Mouse (Mus musculus): ENCODE measurements around the gene Gm10718. TPM values are rescaled to one million over a fixed set of nuclear protein-coding genes. Genes with fewer than 3 reads are reported as not detected.
A peak's percentile ranks its signal among the peaks of the same experiment; 100 is the strongest.
"Not testable (repeated sequence)": the region's sequence is repeated elsewhere in the genome, so short reads cannot be mapped to it uniquely, and the experiment has no call there.

The Gm10718 gene
- polyA plus RNA-seq, 1 experiment from 2014 or later, result not detected

GRCm38 (mm10) chr9:3027200-3027599, 3.9 kb downstream of the Gm10718 start:
- H3K4me1 ChIP-seq (replicated peaks); H3K9ac ChIP-seq; H3K36me3 ChIP-seq; H3K9me3 ChIP-seq (replicated peaks); H3K4me2 ChIP-seq; H3K4me3 ChIP-seq; ATAC-seq (ENCODE audit: insufficient number of reproducible peaks, low FRiP score); H3K27me3 ChIP-seq (replicated peaks); H3K27ac ChIP-seq (ENCODE audit: poor library complexity, severe bottlenecking): not testable (repeated sequence)
- 66% methylated on average over 9 of the region's 9 CpGs for WGBS

- H3K36me3 ChIP-seq, H3K9ac ChIP-seq: not testable (repeated sequence)
Observed at GRCm38 (mm10) chr9:3029276-3030000, 6.1 kb downstream of the Gm10718 start.

GRCm38 (mm10) chr9:3030677-3031318, 7.5 kb downstream of the Gm10718 start:
- H3K9me3 ChIP-seq (replicated peaks); H3K4me1 ChIP-seq (replicated peaks); H3K9ac ChIP-seq; H3K4me3 ChIP-seq; H3K27me3 ChIP-seq (replicated peaks); H3K36me3 ChIP-seq; H3K27ac ChIP-seq (ENCODE audit: poor library complexity, severe bottlenecking); H3K4me2 ChIP-seq: not testable (repeated sequence)
- 52% methylated on average over 3 of the region's 10 CpGs for WGBS
- ATAC-seq (ENCODE audit: insufficient number of reproducible peaks, low FRiP score), result peak; percentile 38; the same call in 1 of the 2 replicates

More at GRCm38 (mm10) chr9:3029276-3030000, 6.1 kb downstream of the Gm10718 start:
- not testable (repeated sequence) for H3K4me3 ChIP-seq; ATAC-seq (ENCODE audit: insufficient number of reproducible peaks, low FRiP score); H3K27me3 ChIP-seq (replicated peaks); H3K27ac ChIP-seq (ENCODE audit: poor library complexity, severe bottlenecking); H3K4me1 ChIP-seq (replicated peaks); H3K9me3 ChIP-seq (replicated peaks); H3K4me2 ChIP-seq
- 58% methylated on average over 14 of the region's 16 CpGs for WGBS

GRCm38 (mm10) chr9:3034299-3034698, 11.0 kb downstream of the Gm10718 start, which contains the start of gene Gm17535:
Gm17535 (plus strand) TSS chr9:3034599.
- not testable (repeated sequence) for H3K9me3 ChIP-seq (replicated peaks); H3K9ac ChIP-seq; H3K27me3 ChIP-seq (replicated peaks); H3K36me3 ChIP-seq; H3K4me2 ChIP-seq; H3K27ac ChIP-seq (ENCODE audit: poor library complexity, severe bottlenecking); H3K4me1 ChIP-seq (replicated peaks); ATAC-seq (ENCODE audit: insufficient number of reproducible peaks, low FRiP score); H3K4me3 ChIP-seq
- WGBS, result 32% methylated on average over 1 of the region's 8 CpGs

- not testable (repeated sequence) for H3K27ac ChIP-seq (ENCODE audit: poor library complexity, severe bottlenecking); H3K9ac ChIP-seq; ATAC-seq (ENCODE audit: insufficient number of reproducible peaks, low FRiP score); H3K4me1 ChIP-seq (replicated peaks); H3K4me3 ChIP-seq; H3K27me3 ChIP-seq (replicated peaks); H3K9me3 ChIP-seq (replicated peaks); H3K36me3 ChIP-seq; H3K4me2 ChIP-seq
- 72% methylated on average over 8 of the region's 8 CpGs for whole genome bisulfite sequencing
Observed at GRCm38 (mm10) chr9:3036577-3036976, 13.2 kb downstream of the Gm10718 start, which contains the start of gene Gm10715. Gm10715 (plus strand) TSS chr9:3036877.

- H3K4me3 ChIP-seq; H3K9ac ChIP-seq; H3K4me1 ChIP-seq (replicated peaks); H3K27me3 ChIP-seq (replicated peaks); H3K27ac ChIP-seq (ENCODE audit: poor library complexity, severe bottlenecking); H3K9me3 ChIP-seq (replicated peaks); ATAC-seq (ENCODE audit: insufficient number of reproducible peaks, low FRiP score); H3K4me2 ChIP-seq; H3K36me3 ChIP-seq: not testable (repeated sequence)
- WGBS, result 62% methylated on average over 4 of the region's 4 CpGs
Observed at GRCm38 (mm10) chr9:3038161-3038560, 14.8 kb downstream of the Gm10718 start.

Small RNA genes lying within 50 kb of the gene (microRNA-seq; reads per million reads assigned to microRNA genes)
- not detected for gene Mir101c

Other genes with a start within 250 kb of the Gm10718 start
- not detected in 2 replicates for gene Gm10722, start 22.6 kb upstream of the Gm10718 start, polyA plus RNA-seq (2016; fragmentation: Nextera tagmentation; extraction: Ambion mirVana)
- not detected in 2 replicates for gene Gm11168, start 20.2 kb upstream of the Gm10718 start, polyA plus RNA-seq (2016; fragmentation: Nextera tagmentation; extraction: Ambion mirVana)
- gene Gm10721, start 10.4 kb upstream of the Gm10718 start, polyA plus RNA-seq (2016; fragmentation: Nextera tagmentation; extraction: Ambion mirVana), result not detected in 2 replicates
- not detected in 2 replicates for gene Gm10720, start 7.9 kb upstream of the Gm10718 start, polyA plus RNA-seq (2016; fragmentation: Nextera tagmentation; extraction: Ambion mirVana)
- gene Gm10719, start 6.1 kb upstream of the Gm10718 start, polyA plus RNA-seq (2016; fragmentation: Nextera tagmentation; extraction: Ambion mirVana), result 0.35 and 0.47 TPM in 2 replicates
- 0.28 TPM in 1 of 2 replicates, not detected in the other for gene Gm10717, start 1.9 kb downstream of the Gm10718 start, polyA plus RNA-seq (2016; fragmentation: Nextera tagmentation; extraction: Ambion mirVana)
- gene Gm17535, start 11.1 kb downstream of the Gm10718 start, polyA plus RNA-seq (2016; fragmentation: Nextera tagmentation; extraction: Ambion mirVana), result not detected in 2 replicates
- not detected in 2 replicates for gene Gm10715, start 13.3 kb downstream of the Gm10718 start, polyA plus RNA-seq (2016; fragmentation: Nextera tagmentation; extraction: Ambion mirVana)

Measured in heart, embryonic 12.5 days (tissue).